Mouse (Mus musculus): ENCODE data around the gene Pkd2l1. TPM values are rescaled to one million over a fixed set of nuclear protein-coding genes. Genes with fewer than 3 reads are reported as not detected.
A peak's percentile ranks its signal among the peaks of the same experiment; 100 is the strongest.

The Pkd2l1 gene
- polyA plus RNA-seq, 1 experiment from 2014 or later: 0.36 TPM

DNA sequence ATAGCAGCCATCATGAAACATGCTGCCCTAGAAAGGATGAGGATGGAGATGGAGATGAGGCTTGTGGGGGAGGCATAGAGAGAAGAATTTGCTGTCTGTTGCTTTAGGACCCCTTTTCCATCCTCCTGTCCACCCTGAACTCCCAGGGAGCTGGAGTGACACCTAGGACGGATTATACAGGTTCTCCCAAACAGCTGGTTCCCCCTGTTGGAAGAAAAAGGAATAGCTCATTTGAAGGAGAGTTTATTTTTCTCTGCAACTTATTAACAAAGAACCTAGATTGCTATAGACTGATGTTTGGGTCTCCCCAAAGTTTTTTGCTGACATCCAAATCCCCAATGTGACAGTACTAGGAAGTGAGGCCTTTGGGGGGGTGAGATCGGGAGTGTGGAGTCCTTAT is 43.9 kb downstream of the Pkd2l1 start:
- Histone ChIP-seq H3K27ac (no peak overlapping the region), H3K4me1 (peaks cover 18% of the 10 kb centered on the region), H3K9ac (no peak overlapping the region), H3K36me3 (peaks cover 6% of the 10 kb centered on the region; the same call in 1 of the 2 replicates), H3K4me3 (no peak overlapping the region), H3K9me3 (replicated peaks) (no peaks in the 10 kb centered on the region), H3K4me2 (replicated peaks) (no peak overlapping the region), H3K27me3 (peaks cover 9% of the 10 kb centered on the region; the same call in 1 of the 2 replicates)
- no peak for ATAC-seq (ENCODE audit: low FRiP score)
- 24% methylated on average over 2 of the region's 2 CpGs for WGBS

DNA sequence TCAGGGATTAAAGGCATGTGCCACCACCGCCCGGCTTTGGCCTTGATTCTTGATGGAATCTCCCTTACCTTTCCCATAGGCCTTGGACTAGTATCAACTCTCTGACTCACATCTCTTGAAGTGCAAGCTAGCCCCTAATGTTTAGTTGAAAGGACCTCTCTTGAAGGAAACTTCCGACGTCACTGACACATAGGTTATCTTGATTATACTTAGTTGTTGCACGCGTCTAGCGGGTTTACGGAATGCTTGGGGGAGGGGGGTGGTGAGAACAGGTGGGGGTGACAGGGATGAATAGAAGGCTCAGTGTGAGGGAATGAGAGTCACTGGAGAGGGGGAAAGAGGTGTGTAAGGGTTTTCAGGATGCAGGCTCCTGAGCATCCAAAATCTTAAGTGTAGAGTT is 45.3 kb downstream of the Pkd2l1 start:
- Histone ChIP-seq H3K4me2 (replicated peaks) (no peak overlapping the region), H3K9ac (no peak overlapping the region), H3K9me3 (replicated peaks) (no peaks in the 10 kb centered on the region), H3K27me3 (peaks cover 7% of the 10 kb centered on the region; the same call in 1 of the 2 replicates), H3K4me1 (peaks cover 18% of the 10 kb centered on the region), H3K27ac (no peak overlapping the region), H3K4me3 (no peak overlapping the region), H3K36me3 (peaks cover 20% of the 10 kb centered on the region)
- WGBS: 97% methylated on average over 8 of the region's 8 CpGs
- ATAC-seq (ENCODE audit: low FRiP score): no peak

DNA sequence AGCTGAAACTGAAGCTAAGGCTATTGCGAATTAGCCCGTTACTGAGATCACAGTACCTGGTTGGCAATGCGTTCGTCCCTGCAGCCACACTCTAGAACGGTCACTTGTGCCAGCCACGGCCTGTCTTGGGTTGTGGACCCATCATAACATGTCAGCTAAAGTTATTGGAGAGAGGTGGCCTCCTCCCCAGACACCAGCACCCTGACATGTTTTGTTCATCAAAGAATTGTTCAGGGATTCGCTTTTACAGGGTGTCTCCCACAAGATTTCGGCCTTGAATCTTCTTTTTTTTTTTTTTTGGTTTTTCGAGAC is 45.7 kb downstream of the Pkd2l1 start:
- ATAC-seq (ENCODE audit: low FRiP score): peak; percentile 61; the same call in 1 of the 2 replicates
- Histone ChIP-seq H3K9me3 (replicated peaks) (no peaks in the 10 kb centered on the region), H3K27me3 (peaks cover 7% of the 10 kb centered on the region; the same call in 1 of the 2 replicates), H3K4me1 (peaks cover 18% of the 10 kb centered on the region), H3K27ac (0 out of 2 replicates have a peak overlapping the region, but pooled peaks have one; percentile 36), H3K9ac (peak overlapping the region; percentile 79; the same call in 1 of the 2 replicates), H3K4me2 (replicated peaks) (peak overlapping the region; percentile 74), H3K36me3 (peaks cover 24% of the 10 kb centered on the region), H3K4me3 (peak overlapping the region; percentile 81)
- WGBS: 64% methylated on average over 9 of the region's 9 CpGs

DNA sequence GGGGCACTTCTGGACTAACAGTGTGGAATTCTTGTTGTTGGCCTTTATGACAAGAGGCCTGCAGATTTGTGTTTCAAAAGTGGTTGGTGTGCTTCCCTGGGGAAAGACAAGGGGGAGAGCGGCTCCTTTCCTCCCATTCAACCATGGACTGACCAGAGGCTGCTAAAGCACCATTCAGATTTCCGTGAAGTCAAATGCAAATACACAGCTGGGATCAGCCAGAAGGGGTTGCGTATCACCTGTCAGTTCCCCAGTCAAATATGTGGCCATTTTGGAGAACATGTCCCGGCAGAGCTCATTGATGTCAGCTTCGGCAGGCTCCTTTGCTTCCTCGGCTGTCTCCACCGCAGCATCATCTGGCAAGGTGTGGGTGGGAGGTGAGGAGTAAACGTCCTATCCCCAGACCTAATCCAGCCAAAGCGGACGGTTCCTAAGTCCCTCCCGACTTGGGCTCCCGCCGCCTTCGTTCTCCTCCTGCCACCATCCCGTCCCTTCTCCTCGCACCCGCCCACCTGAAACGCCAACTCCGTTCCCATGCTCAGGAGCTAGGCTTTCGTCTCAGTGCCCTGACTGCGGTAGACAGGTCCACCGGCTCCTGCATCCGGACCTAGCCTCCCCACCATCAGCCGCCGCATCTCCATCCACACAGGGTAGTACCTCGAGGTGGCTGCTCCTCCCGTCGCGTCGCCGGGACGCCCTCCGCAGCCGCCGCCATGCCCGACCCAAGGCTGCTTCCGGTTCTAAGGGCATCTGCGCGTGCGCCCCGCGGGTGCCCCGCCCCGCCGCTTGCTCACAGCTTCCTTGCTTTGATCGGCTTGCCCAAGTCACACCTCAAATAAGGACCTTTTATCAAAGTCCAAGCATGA is 46.3 kb downstream of the Pkd2l1 start, which contains the start of gene Bloc1s2:
Bloc1s2 (minus strand) TSS at position 745 of the 866 bp plus-strand sequence.
- peak; percentile 93 for ATAC-seq (ENCODE audit: low FRiP score)
- Histone ChIP-seq H3K36me3 (peaks cover 28% of the 10 kb centered on the region), H3K27ac (peak within 1 kb of the TSS; percentile 36), H3K27me3 (0 out of 2 replicates have a peak, but pooled peaks cover 4% of the 10 kb centered on the region), H3K9me3 (replicated peaks) (no peaks in the 10 kb centered on the region), H3K4me1 (peaks cover 18% of the 10 kb centered on the region), H3K4me3 (peak within 1 kb of the TSS; percentile 81), H3K9ac (peak within 1 kb of the TSS; percentile 79), H3K4me2 (replicated peaks) (peak within 1 kb of the TSS; percentile 74)
- 4% methylated on average over 46 of the region's 46 CpGs for WGBS

DNA sequence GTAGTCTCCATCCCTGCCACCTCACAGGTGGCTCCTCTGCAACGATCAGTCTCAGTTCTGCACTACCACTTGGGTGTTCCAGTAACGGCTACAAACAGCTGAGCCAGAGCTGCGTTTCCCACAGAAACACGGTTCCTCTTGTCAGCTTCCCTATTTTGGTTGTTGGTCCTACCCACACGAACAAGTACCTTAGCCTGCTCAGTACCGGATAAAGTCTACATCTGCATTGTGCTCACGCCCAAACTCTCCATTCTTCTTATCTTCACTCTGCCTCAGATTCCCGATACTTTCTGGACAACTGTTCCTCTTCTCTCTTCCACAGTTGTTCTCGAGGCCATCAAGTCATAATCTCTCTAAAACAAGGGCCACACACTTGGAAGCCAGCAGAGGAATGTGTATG is 47.9 kb downstream of the Pkd2l1 start:
- H3K27ac ChIP-seq: no peak overlapping the region
- ATAC-seq (ENCODE audit: low FRiP score): no peak
- H3K4me1 ChIP-seq: peaks cover 18% of the 10 kb centered on the region
- H3K27me3 ChIP-seq: 0 out of 2 replicates have a peak, but pooled peaks cover 4% of the 10 kb centered on the region
- peaks cover 41% of the 10 kb centered on the region for H3K36me3 ChIP-seq
- H3K9ac ChIP-seq: no peak overlapping the region
- no peak overlapping the region for H3K4me3 ChIP-seq
- no peaks in the 10 kb centered on the region for H3K9me3 ChIP-seq (replicated peaks)
- H3K4me2 ChIP-seq (replicated peaks): no peak overlapping the region
- WGBS: 93% methylated on average over 9 of the region's 9 CpGs

DNA sequence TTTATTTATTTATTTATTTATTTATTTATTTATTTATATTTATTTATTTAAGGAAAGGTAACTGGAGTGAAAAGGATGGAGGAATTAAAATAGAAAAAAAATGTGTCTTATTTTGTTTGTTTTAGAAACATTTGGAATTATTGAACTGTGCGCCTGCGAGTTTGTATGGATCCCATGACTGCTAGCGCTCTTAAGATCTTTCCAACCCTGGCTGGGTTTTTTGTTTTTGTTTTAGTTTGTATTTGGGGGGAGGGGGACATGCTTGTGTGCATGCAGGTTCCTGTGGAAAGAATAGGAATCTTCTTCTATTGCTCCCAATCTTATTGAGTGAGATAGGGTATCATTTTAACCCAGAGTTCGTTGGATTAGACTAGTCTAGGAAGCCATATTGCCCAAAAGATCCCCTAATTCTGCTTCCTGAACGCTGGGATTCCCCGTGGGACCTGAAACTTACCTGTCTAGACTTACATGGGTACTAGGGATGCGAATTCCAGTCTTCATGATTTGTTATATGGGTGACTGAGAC is 56.2 kb downstream of the Pkd2l1 start:
- peak; percentile 61; the same call in 1 of the 2 replicates for ATAC-seq (ENCODE audit: low FRiP score)
- 0 out of 2 replicates have a peak overlapping the region, but pooled peaks have one; percentile 27 for H3K9ac ChIP-seq
- H3K4me2 ChIP-seq (replicated peaks): peak overlapping the region; percentile 76
- no peaks in the 10 kb centered on the region for H3K27me3 ChIP-seq
- H3K9me3 ChIP-seq (replicated peaks): no peaks in the 10 kb centered on the region
- H3K4me1 ChIP-seq: peaks cover 7% of the 10 kb centered on the region
- H3K36me3 ChIP-seq: peaks cover 39% of the 10 kb centered on the region
- 29% methylated on average over 7 of the region's 7 CpGs for WGBS
- H3K4me3 ChIP-seq: peak overlapping the region; percentile 60
- no peak overlapping the region; the same call in 1 of the 2 replicates for H3K27ac ChIP-seq

DNA sequence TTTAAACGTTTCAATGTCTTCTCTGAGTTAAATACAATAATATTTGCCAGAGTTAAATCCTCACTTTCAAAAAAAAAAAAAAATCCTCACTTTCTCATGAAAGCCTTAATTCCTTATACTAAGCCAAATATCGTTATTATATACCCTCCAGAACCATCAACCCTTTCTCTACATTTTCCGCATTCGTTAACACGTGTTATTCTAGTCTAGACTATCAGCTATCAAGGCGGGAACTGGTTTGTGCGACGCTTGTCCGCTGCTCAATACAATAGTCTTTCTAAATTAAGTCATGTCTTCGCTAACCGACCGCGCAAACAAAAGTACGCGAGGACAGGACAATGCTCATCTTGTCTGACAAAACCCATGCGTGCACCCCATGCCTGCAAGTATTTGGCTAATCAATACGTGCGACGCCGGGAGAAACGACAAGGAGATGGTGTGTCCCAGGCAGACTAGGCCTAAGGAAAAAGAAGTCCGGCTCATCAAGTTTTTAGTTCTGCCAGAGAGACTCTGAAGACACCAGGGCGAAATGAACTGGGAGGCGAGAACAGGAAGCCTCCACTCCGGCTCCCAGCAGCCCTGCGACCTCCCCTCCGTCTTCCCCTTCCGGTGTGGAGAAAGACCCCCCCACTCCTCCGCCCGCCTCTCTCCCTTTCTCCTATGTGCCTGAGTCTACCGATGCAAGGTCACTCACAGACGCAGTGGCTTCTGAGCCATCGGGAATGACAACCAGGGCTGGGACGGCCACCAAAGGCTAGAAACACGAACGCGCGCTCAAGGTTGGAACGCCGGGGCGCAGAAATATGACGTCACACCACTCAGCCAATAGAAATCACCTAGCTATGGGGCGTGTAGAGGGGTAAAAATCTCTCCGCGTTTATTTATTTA is 56.9 kb downstream of the Pkd2l1 start, which contains the start of gene Cwf19l1:
Cwf19l1 (minus strand) TSS at position 805 of the 888 bp plus-strand sequence.
- under 1% methylated on average over 44 of the region's 45 CpGs for WGBS
- Histone ChIP-seq H3K9me3 (replicated peaks) (no peaks in the 10 kb centered on the region), H3K4me3 (peak within 1 kb of the TSS; percentile 60), H3K27me3 (no peaks in the 10 kb centered on the region), H3K9ac (peak within 1 kb of the TSS; percentile 69), H3K4me2 (replicated peaks) (peak within 1 kb of the TSS; percentile 76), H3K4me1 (peaks cover 7% of the 10 kb centered on the region), H3K36me3 (peaks cover 41% of the 10 kb centered on the region), H3K27ac (peak within 1 kb of the TSS; percentile 91)
- peak; percentile 91 for ATAC-seq (ENCODE audit: low FRiP score)

DNA sequence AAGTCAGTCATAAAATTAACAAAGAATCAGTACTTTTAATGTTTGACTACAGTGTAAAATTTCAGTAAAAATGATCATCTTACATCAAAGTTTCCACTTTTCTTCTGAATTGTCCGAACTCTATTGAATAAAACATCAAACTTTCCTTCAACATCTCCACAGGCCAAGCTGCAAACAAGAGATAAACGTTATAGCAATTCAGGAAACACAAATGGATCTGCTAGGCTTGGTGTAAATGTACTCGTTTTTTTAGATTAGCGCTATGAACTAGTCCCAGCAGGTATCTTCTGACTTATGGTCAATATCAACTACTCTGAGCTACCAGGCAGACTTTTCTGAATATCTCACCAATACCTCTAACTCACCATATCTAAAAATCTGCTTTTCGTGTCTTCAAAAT is 59.3 kb downstream of the Pkd2l1 start:
- Histone ChIP-seq H3K9ac (no peak overlapping the region), H3K4me2 (replicated peaks) (no peak overlapping the region), H3K9me3 (replicated peaks) (no peaks in the 10 kb centered on the region), H3K36me3 (peaks cover 36% of the 10 kb centered on the region), H3K27ac (no peak overlapping the region), H3K4me1 (peaks cover 7% of the 10 kb centered on the region), H3K4me3 (no peak overlapping the region), H3K27me3 (no peaks in the 10 kb centered on the region)
- 94% methylated on average over 5 of the region's 5 CpGs for WGBS
- no peak for ATAC-seq (ENCODE audit: low FRiP score)

DNA sequence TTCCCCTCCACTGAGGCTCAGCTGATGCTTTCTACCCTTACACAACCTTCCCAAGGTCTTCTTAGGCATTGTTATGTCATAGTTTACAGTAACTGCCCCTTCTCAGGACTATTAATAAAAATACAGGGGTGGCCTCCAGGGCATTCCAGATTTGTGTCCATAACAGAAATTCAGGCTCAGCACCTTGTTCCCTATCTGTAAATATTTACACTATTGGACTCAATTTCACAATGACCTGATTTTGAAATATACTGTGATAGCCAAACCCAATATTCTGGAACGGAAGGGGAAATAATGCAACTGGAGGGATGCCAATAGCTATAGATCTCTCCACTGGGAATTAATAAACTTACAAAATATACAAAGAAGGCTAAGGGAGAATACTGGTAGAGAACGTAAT is 63.7 kb downstream of the Pkd2l1 start:
- 90% methylated on average over 2 of the region's 2 CpGs for WGBS
- Histone ChIP-seq H3K9ac (no peak overlapping the region), H3K27me3 (no peaks in the 10 kb centered on the region), H3K4me3 (no peak overlapping the region), H3K4me2 (replicated peaks) (no peak overlapping the region), H3K36me3 (peaks cover 70% of the 10 kb centered on the region), H3K27ac (no peak overlapping the region), H3K9me3 (replicated peaks) (no peaks in the 10 kb centered on the region), H3K4me1 (no peaks in the 10 kb centered on the region)
- no peak for ATAC-seq (ENCODE audit: low FRiP score)

DNA sequence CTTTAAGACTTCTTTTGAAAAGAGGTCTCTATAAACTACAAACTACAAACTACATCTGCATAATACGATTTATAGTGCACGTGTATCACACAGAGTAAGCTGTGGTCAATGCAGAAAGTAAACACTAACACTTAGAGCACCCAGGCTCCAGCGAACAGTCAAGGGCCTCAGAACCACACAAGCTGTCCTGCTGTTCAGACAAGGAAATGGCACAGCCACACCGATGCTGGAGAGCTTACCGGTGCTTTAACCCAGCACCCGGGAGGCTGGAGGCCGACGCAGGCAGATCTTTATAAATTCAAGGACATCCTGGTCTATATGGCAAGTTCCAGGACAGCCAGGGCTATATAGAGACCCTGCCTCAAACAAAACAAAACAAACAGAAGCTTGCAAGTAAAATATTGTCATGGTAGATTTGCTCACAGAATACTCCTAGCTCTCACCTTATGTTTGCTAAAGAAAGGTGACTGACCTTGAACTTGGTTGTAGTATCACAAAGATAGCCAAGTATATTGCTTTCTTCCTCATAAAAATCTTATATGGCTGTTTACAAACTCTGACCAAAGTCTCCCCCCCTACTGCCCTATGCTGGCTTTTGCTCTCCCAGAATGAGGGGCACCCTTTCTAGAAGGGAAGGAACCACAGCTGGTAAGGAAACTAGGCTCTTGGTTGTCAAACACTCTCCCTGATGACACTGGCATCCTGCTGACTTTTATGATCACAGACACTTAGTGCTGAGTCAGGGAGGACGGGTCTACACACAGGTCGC is 64.3 kb downstream of the Pkd2l1 start:
- ATAC-seq (ENCODE audit: low FRiP score): no peak
- H3K27ac ChIP-seq: no peak overlapping the region
- 93% methylated on average over 10 of the region's 10 CpGs for WGBS
- H3K4me2 ChIP-seq (replicated peaks): no peak overlapping the region
- no peak overlapping the region for H3K9ac ChIP-seq
- peaks cover 76% of the 10 kb centered on the region for H3K36me3 ChIP-seq
- no peak overlapping the region for H3K4me3 ChIP-seq
- H3K4me1 ChIP-seq: no peaks in the 10 kb centered on the region
- no peaks in the 10 kb centered on the region for H3K9me3 ChIP-seq (replicated peaks)
- H3K27me3 ChIP-seq: no peaks in the 10 kb centered on the region

DNA sequence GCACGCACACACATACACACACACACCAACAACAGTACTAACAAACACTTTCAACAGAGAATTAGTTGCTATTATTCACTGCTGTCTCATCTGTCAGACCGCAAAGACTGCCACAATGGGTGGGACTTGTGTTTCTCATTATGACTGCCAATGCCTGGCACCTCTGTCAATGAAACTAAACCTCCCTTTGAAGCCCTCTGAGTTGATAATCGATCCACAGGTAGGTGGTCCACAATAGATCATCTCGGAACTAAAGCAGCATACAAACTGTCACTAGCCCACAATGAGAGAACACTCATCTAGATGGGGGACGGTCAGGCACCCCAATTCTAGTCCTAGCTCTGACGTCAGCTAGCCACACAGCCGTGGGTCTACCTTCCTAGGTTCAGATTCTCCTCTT is 71.1 kb downstream of the Pkd2l1 start:
- Histone ChIP-seq H3K27ac (no peak overlapping the region), H3K4me3 (no peak overlapping the region), H3K4me2 (replicated peaks) (no peak overlapping the region), H3K9ac (no peak overlapping the region), H3K9me3 (replicated peaks) (no peaks in the 10 kb centered on the region), H3K36me3 (peaks cover 84% of the 10 kb centered on the region), H3K27me3 (no peaks in the 10 kb centered on the region), H3K4me1 (no peaks in the 10 kb centered on the region)
- no peak for ATAC-seq (ENCODE audit: low FRiP score)
- WGBS: 91% methylated on average over 7 of the region's 7 CpGs
